Mouse (Mus musculus) thymus, postnatal 14 days (tissue): ENCODE data around the gene Hist1h1t.
"Not testable (repeated sequence)": the region's sequence is repeated elsewhere in the genome, so short reads cannot be mapped to it uniquely, and the experiment has no call there.

ENCODE experiments used
- DNase-seq: peaks from one replicate; pipeline ENCODE4 v3.0.0; 2021

Hist1h1t gene

DNA sequence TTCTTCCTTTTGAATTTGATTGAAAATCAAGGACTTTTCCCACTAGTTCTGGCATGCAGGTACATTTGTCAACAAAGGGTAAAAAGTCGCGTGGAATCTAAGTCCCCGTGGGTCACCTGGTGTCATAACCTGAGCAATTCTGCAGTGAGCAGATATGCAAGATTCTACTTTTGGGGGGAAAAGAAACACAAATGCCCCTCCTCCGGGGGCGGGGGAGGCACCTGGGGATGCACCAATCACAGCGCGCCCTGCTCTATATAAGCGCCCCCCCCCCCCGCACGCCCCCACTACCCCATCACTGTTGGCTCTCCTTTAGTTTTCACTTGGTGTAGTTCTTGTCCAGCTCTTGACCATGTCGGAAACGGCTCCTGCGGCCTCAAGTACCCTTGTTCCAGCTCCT is at the start of gene Hist1h1t:
Gene Hist1h1t (plus strand): TSS at position 301 of the 400 bp plus-strand sequence.
- no peak for DNase-seq

DNA sequence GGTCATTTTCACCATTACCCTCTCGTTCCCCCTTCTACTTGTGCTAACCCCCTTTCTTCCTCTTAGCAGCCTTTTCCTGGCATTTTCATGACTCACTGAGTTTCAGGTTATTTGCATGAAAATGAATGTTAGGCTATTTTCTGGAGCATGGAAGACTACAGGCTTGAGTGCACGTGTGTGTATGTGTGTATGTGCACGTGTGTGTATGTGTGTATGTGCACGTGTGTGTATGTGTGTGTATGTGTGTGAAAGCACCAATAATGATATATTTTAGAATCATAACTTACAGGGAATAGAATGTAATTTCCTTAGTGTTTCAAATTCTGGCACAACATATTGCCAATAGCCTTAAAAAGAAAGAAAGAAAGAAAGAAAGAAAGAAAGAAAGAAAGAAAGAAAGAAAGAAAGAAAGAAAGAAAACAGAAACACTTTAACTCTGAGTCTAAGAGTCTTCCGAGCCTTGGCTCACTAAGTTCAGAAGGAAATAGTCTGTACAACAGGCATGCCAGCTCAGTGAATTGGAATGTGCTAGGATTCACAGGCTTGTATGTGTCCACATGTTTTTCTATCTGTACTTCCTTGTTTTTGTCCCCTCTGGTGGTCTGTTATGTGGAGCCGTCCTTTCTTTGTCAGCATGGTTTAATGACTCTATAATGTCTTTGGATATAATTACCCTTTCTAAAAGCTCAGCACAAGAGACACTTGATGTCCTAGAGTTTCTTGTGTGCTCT is 35.8 kb upstream of the Hist1h1t start:
- DNase-seq: no peak

DNA sequence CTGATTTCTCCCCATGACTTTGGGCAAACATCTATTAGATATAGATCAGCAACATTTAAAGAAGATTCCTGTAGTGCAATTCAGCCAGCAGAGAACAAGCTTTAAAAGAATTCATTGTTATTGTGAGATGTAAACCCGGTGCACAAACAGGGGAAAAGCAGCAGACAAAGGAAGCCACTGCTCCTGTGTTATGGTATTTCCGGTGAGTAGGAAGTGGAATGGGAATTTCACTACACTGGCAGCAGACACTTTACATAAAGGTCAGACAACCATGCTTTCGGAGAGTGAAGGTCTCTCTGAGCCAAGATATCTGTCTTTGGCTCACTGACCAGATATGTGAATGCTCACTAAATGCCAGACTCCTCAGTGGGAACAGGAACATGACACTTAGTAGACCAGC is 33.1 kb upstream of the Hist1h1t start:
- no peak for DNase-seq

DNA sequence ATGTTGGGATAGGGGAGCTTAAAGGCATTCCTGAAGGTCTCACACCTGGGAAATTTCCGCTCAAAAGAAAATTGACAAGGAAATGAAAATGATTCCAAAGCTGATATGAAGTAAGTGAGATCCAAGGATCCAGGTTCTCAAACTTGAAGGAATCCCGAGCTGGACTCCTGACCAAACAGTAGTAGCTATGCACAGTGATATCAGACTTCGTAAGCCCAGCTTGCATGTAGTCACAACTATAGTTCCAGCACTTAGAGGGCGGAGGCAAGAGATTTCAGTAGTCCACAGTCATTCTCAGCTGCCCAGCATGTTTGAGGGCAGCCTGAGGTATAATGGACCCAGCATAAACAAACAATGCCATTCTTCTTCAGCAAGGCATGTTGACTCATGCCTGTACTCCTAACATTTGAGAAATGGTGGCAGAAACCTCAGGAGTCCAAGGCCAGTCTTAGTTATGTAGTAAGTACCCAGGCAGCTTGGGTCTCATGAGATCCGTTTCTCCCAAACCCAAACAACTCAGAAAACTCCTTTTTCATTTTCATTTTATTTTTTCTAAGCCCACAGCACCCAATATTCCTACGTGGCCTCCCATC is 13.5 kb upstream of the Hist1h1t start:
- no peak for DNase-seq

DNA sequence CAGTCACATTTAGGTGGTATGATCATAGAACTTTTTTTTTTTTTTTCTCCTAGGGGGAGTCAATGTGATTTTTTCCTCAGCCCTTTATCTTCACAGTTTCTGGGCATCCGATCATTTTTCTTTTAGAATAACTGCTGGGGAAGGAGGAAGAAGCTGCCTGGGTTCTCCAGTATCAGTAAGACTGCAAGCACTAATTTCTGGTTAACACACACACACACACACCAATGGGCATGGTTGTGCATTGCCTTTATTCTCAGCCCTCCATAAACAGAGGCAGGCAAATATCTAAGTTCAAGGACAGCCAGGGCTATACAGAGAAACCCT is 13.0 kb upstream of the Hist1h1t start:
- no peak for DNase-seq

DNA sequence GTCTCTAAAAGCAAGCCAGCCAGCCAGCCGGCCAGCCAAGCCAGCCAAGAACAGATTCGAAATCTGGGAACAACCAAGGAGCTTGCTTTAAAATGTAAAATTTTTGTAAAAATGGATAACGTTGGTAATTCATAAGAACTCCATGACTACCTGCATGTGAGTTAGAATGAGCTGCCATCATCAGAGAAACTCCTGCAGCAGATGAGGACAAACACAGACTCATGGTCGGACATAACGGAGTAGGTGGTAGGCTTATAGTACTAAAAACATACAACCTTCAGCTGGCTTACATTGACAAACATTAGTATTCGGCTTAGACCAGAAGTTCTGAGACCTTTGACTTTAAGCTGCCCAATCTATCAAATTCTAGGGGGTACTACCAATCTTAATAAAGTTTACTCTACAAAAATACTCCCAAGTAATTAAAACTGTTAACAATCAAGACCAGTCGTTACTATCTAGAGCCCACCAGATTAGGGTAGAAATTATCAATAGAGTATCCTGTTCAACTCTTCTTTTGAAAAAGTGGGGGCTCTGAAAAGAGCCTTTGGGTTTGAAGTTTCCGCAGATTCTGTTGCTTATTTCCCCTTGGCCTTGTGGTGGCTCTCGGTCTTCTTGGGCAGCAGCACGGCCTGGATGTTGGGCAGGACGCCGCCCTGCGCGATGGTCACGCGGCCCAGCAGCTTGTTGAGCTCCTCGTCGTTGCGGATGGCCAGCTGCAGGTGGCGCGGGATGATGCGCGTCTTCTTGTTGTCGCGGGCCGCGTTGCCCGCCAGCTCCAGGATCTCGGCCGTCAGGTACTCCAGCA is 12.5 kb upstream of the Hist1h1t start:
- DNase-seq: not testable (repeated sequence)

DNA sequence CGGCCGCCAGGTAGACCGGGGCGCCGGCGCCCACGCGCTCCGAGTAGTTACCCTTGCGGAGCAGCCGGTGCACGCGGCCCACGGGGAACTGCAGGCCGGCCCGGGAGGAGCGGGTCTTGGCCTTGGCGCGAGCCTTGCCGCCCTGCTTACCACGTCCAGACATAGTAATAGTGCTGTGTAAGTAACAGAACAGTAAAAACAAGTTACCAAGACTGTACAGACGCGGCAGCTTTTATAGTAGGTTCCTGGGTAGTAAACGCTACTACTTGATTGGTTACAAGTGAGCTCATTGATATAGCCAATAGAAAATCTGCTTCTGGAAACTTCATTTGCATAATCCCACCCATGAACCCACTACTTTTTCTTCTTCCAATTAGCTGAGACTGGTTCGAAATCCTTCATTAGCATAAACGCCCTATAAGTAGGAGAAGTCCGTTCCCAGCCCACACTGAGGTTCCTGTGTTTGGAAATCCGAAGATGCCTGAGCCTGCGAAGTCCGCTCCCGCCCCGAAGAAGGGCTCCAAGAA is 11.8 kb upstream of the Hist1h1t start, which contains the start of the genes Hist1h2ac and Hist1h2bc:
Gene Hist1h2ac (minus strand): TSS at position 194 of the 527 bp plus-strand sequence.
Gene Hist1h2bc (plus strand): TSS at position 445 of the 527 bp plus-strand sequence.
- DNase-seq: peak; percentile 85

DNA sequence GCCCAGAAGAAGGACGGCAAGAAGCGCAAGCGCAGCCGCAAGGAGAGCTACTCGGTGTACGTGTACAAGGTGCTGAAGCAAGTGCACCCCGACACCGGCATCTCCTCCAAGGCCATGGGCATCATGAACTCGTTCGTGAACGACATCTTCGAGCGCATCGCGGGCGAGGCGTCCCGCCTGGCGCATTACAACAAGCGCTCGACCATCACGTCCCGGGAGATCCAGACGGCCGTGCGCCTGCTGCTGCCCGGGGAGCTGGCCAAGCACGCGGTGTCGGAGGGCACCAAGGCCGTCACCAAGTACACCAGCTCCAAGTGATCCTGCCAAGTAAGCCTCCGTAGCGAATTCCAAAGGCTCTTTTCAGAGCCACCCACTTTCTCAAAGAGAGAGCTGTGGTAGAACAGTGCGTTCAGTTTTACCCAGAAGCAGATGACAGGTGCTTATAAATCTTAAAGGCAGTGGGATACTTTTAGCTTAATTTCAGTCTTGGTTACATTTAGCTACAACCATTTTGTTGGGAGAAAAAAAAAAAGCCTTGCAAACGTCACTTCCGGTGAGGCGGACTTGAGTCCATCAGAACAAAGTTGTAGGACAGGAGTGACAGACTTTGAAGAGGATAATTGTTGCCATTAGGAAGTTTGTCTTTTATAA is 11.2 kb upstream of the Hist1h1t start:
- peak; percentile 68 for DNase-seq

DNA sequence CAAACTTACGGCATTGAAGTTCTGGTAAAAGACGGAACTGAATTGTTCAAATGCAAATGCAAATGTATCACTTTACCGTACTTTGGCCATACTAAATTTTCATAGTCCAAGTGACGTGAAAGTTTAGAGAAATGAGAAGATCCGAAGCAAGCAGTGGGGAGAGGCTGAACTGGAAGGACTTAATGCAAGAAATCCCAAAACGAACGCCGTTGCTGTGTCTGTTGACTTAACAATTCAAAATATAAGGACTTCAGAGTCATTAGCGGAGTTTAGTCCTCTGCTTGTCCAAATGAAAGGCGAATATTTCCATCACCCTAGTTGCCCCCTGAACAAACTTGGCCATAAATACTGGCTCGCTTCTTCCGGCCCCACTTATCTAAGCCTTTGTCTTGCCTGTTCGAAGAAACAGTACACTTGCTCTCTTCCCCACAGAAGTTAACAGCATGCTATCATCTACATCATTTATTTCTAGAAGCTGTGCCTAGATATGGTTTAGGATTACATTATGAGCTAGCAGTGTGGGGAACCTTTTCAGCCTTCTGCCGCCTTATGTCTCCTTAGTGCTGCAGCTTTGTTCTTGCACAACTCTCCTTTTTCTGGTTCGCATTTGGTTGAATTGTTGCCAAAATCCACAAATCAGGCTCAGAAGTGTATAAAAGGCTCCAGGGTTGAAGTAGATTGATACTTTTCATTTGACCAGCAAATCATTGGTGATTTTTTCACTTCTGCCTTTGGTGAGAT is 10.3 kb upstream of the Hist1h1t start:
- DNase-seq: no peak

DNA sequence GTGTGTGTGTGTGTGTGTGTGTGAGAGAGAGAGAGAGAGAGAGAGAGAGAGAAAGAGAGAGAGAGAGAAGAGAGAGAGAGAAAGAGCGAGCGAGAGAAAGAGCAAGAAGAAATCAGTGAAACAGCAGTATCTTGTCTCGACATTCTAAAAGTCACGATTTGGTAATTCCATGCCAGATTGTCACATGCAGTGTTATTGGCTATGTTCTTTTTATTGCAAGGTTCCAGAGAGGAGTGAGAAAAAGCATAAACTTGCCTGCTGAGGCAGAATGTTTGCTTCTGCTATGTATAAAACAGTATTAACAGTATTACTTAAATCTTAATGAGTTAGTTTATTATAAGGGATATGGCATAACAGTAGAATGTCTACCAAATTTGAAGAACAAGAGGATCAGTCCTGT is 9.6 kb upstream of the Hist1h1t start:
- no peak for DNase-seq

DNA sequence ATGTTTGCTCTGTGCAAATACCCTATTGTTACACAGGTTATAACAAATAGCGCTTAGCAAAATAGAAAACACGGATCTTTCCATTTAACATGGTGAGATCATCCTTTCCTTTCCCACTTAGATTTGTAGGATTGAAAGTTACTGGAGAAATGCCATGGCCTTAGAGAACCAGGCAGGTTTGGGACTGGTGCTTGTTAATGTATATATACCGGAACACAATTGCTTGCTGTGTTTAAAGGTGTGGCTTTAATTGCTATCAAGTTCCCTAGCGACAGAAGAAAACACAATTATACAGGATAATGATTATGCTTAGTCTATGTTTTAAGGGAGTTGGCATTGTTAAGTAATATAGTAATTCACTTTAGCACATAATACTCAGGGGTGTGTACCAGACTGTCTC is 8.4 kb upstream of the Hist1h1t start:
- no peak for DNase-seq

DNA sequence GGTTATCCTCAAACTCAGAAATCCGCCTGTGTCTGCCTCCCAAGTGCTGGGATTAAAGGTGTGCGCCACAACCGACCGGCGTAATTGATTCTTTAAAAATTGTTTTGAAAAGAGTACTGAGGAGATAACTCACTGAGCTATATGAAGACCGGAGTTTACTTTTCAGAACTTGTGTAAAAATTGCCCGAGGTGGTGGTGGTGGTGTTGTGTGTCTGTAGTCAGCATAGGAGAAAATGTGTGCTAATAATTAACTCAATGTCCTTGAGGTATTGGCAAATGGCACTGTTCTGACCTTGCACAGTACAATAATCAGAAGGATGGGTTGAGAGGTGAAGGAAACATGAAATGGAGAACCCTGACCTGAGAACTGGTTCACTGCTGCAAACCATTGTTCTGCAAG is 7.7 kb upstream of the Hist1h1t start:
- no peak for DNase-seq

DNA sequence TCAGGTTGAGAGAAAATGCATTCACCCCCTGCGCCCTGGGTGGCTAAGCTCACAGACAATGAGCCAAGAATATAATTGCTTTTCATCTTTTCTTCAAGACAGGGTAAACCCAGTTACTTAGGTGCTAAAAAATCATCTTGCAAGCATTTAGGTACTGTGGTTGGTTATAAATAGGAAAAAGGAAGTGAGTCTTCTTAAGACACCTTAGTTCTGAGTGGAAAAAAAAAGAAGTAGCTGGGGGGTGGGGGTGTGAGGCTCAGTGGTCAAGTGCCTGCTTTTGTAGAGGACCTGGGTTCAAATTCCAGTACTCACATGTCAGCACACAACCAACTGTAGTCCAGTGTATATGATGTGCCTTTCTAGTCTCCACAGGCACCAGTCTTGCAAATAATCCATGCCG is 6.7 kb upstream of the Hist1h1t start:
- peak; percentile 1 for DNase-seq

DNA sequence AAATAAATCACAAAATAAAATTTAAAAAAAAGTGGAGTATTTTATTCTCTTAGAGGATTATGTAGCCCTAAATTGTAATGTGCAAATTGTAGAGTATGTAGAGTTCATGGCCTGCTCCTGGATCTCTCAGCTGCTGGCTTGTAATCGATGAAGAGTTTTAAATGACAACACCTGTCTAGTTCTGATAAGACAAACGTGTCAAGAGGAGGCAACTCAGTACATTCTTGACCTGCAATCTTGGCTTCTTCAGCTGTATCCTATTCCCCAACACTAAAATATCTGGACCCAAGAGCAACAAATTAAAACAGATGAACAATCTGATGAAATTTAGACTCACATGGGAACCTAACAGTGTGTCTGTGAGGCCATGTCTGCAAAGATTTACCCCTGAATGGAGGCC is 6.2 kb upstream of the Hist1h1t start:
- DNase-seq: peak; percentile 1

DNA sequence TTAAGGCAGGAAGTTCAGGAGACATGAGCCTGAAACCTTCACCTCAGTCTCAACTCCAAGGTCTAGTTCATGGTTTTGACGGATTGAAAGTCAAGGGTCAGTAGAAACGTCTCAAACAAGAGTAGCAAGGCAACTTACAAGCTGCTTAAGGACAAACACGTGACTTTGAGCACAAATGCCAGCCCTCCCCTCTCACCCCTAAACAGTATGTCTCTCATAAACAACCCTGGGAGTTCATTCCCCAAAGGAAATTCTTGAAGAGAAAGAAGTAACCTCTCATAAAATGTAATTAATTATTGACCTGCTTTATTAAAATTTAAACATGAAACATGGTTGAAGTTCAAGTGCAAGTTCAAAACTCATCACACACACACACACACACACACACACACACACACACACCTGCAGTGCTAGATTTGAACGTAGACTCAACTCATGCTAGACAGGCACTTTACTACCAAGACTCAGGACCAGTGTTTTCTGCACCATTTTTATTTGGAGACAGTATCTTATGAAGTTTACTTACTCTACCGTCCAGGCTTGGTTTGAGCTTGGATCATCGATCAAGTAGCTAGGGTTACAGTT is 1.7 kb upstream of the Hist1h1t start:
- DNase-seq: no peak

DNA sequence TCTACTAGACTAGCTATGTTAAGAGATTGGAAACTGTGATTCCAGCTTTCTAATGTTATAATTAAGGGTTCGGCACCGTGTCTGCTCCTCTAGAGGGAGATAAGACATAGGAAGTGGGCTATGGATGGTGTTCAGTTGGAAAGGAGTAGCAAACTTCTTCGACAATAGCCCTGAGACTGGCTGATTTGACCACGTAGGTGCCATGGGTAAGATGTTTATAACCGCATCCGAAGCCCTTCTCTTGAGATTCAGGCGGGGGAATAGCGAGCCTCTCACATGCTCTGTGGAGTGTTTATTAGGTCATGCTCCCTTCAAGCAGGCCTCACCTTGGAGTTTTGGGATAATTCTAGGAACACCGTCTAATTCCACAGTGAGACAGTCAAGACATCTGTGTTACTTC is 658 bp upstream of the Hist1h1t start:
- no peak for DNase-seq

DNA sequence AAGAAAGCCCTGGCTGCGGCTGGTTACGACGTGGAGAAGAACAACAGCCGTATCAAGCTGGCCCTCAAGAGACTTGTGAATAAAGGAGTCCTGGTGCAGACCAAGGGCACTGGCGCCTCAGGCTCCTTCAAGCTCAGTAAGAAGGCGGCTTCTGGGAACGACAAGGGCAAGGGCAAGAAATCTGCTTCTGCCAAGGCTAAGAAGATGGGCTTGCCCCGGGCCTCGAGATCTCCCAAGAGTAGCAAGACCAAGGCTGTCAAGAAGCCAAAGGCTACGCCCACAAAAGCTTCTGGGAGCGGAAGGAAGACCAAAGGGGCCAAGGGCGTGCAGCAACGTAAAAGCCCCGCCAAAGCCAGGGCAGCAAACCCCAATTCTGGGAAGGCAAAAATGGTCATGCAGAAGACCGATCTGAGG is 454 bp downstream of the Hist1h1t start:
- no peak for DNase-seq

DNA sequence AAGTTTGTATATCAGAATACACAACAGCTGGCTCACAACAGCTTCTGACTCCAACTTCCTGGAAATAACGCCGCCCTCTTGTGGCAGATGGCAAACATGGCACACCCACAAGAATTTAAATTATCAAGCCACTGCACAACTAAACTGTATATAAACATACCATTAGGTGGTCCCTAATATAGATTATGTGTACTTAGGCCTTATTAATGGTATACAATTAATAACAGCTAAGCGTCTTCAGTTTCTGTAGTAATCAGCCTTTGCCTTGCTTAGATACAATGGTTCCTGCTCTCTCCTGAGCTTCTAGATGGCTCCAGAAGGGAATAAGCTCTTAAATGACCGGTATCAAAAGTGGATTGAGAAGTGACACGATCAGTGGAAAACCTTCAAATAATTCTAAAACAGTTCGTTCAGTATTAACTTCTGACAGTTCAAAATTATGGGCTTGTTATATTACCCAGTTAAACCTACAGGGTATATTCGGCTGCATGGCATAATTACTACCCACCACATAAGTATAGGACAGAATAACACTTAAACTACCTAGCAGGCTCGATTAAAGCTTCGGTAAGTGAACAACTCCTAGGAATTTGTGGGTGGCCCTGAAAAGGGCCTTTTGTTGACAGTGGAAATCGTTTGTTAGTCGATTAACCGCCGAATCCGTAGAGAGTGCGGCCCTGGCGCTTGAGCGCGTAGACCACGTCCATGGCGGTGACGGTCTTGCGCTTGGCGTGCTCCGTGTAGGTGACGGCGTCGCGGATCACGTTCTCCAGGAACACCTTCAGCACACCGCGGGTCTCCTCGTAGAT is 2.1 kb downstream of the Hist1h1t start:
- peak; percentile 76 for DNase-seq

DNA sequence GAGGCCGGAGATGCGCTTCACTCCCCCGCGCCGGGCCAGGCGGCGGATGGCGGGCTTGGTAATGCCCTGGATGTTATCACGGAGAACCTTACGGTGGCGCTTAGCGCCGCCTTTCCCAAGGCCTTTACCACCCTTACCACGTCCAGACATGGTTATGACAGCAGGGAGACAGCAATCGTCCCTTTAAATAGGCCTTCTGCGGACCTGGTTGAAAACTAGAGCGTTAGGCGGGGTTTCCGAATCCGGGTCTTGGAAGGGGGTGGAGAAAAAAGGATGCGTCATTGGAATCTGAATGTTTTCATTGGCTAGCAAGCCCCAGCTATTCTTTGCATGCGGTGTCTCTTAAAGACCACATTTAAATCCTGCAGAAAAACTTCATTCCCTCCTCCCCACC is 2.7 kb downstream of the Hist1h1t start, which contains the start of gene Hist1h4c:
Gene Hist1h4c (minus strand): TSS at position 155 of the 394 bp plus-strand sequence.
- peak; percentile 99 for DNase-seq

DNA sequence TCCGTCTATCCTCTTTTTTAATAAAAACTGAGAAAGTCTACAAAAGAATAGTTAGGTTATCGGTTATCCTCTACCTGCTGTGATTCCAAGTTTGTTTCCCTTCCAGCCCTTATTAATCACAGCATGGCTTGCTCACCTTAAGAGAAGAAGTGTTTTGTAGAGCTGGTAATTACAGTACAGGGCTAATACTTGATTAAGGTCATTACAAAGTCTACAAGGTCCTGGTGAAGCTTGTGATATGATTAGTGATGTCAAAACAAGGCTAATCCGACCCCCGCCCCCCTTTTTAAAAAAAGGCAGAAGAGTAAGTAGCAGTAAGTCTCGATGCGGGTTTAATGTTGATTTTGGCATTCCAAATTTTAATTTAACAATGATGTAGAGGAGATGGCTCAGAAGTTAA is 3.4 kb downstream of the Hist1h1t start:
- DNase-seq: no peak

DNA sequence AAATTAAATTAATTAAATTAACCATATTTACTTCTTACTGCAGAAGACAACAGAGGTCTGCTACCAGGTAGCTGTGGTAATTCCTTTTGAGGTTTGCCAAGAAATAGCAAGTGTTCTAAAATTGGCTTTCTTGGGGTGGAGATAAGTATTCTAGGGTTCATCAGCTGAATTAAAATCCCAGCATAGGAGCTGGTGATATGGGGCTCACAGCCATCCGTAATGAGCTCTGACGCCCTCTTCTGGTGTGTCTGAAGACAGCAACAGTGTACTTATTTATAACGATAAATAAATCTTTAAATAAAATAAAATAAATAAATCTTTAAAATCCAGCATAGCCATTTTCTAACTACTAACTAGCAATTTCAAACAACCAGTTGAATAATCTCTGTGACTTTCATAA is 4.2 kb downstream of the Hist1h1t start:
- DNase-seq: no peak
